Mouse (Mus musculus): ENCODE results near the gene Oaz2.

GRCm38 (mm10) chr9:65672996-65673395 lies 5.2 kb downstream of the Oaz2 start:
- TF ChIP-seq CTCF (IDR thresholded peaks at IDR 0.05; ENCODE audit: low read depth, low read length) (no peak), POLR2A (IDR thresholded peaks at IDR 0.05; ENCODE audit: borderline replicate concordance, low read depth, low read length) (no peak)
